Mouse (Mus musculus): ENCODE measurements around the gene C1qtnf6.

Gene C1qtnf6

GRCm38 (mm10) chr15:78476878-78477277, 54.3 kb downstream of the C1qtnf6 start:
- DNase-seq, result no peak

GRCm38 (mm10) chr15:78475604-78476031, 55.6 kb downstream of the C1qtnf6 start:
- DNase-seq, result peak; percentile 71

GRCm38 (mm10) chr15:78473442-78473841, 57.8 kb downstream of the C1qtnf6 start:
- no peak for DNase-seq
